Mouse (Mus musculus) fibroblast of lung, adult 2 months (primary cell): ENCODE data around the gene Ighmbp2.
"Not testable (repeated sequence)": the region's sequence is repeated elsewhere in the genome, so short reads cannot be mapped to it uniquely, and the experiment has no call there.

ENCODE experiments used
- DNase-seq: peaks from one replicate; pipeline ENCODE4 v3.0.0-alpha.2; 2011; ENCODE audit warnings: low read depth

Gene Ighmbp2

GRCm38 (mm10) chr19:3281886-3282285 lies 931 bp downstream of the Ighmbp2 start:
- no peak for DNase-seq

GRCm38 (mm10) chr19:3275744-3276365 lies 7.0 kb downstream of the Ighmbp2 start:
- DNase-seq = no peak

GRCm38 (mm10) chr19:3273331-3273730 lies 9.5 kb downstream of the Ighmbp2 start:
- DNase-seq = no peak

- no peak for DNase-seq
Measured at GRCm38 (mm10) chr19:3271366-3271765, 11.5 kb downstream of the Ighmbp2 start.

GRCm38 (mm10) chr19:3269803-3270202 lies 13.0 kb downstream of the Ighmbp2 start:
- DNase-seq = no peak

- no peak for DNase-seq
Measured at GRCm38 (mm10) chr19:3269279-3269678, 13.5 kb downstream of the Ighmbp2 start.

GRCm38 (mm10) chr19:3268218-3268980 lies 14.4 kb downstream of the Ighmbp2 start:
- no peak for DNase-seq

GRCm38 (mm10) chr19:3267340-3267739 lies 15.5 kb downstream of the Ighmbp2 start:
- no peak for DNase-seq

- DNase-seq = no peak
Measured at GRCm38 (mm10) chr19:3266676-3267075, 16.1 kb downstream of the Ighmbp2 start.

- no peak for DNase-seq
Measured at GRCm38 (mm10) chr19:3266136-3266535, 16.7 kb downstream of the Ighmbp2 start.

- no peak for DNase-seq
Measured at GRCm38 (mm10) chr19:3265180-3265579, 17.6 kb downstream of the Ighmbp2 start.

GRCm38 (mm10) chr19:3264348-3264747 lies 18.5 kb downstream of the Ighmbp2 start:
- DNase-seq = no peak

- DNase-seq = no peak
Measured at GRCm38 (mm10) chr19:3261764-3262525, 20.9 kb downstream of the Ighmbp2 start.

GRCm38 (mm10) chr19:3261336-3261735 lies 21.5 kb downstream of the Ighmbp2 start:
- DNase-seq = no peak

GRCm38 (mm10) chr19:3260591-3260990 lies 22.2 kb downstream of the Ighmbp2 start:
- DNase-seq = no peak

GRCm38 (mm10) chr19:3260016-3260415 lies 22.8 kb downstream of the Ighmbp2 start:
- DNase-seq = no peak

- DNase-seq = not testable (repeated sequence)
Measured at GRCm38 (mm10) chr19:3225261-3225660, 57.6 kb downstream of the Ighmbp2 start.

- DNase-seq = not testable (repeated sequence)
Measured at GRCm38 (mm10) chr19:3214937-3215336, 67.9 kb downstream of the Ighmbp2 start.
